Mouse (Mus musculus): ENCODE data around the gene Wnt3.

Wnt3 gene

DNA sequence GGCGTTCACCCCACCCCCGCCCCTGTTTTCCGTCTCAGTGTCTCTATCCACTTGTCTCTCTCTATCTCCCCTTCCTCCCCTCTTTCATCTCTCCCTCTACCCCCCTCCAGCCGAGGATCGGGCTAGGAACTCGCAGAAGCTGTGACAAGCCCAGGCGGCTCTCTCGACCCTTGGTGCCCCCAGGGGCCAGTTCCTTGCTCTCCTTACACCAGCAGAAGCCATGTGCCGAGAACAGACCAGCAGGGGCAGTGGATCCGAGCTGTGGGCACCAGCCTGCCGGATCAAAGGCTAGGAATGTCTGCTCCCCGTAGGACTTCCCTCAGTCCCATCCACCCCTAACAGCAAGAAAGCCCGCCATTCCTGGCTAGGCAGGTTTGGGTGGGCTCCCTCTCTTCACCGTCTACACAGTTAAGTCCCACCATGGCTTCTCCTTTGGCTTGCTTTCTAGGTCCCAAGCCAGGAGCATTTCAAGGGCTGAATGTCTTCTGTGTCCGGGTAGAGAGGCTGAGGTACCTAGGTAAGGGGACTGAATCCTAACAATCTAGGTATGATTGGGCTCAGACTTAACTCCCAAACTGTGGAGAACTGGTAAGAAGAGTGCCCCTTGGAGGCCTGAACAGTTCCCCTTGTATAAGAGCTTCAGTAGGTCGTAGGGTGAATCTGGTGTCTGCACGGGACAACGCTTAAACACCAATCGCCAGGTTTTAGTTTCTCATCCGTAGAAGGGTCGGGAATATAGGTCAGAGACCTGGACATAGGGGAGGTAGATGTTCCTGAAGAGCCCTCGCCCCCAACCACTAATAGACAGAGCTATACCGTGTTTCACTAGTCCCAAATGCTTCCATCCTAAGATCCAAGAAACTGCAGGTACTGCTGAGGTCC, 1.2 kb upstream of the Wnt3 start:
- in situ Hi-C loops (cut with MboI, MseI): no loop called here

DNA sequence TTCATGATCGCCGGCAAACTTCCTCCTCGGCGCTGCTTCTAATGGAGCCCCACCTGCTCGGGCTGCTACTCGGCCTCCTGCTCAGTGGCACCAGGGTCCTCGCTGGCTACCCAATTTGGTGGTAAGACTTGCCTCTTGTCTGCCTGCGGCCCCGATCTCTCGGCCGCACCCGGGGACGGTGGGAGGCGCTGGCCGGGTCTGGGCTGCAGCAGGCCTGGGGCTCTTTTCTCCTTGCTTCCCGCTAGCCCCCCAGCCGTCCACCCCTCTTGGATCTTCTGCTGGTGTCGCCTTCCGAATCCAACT, 229 bp downstream of the Wnt3 start:
- in situ Hi-C loops (cut with MboI, MseI): no loop called here

DNA sequence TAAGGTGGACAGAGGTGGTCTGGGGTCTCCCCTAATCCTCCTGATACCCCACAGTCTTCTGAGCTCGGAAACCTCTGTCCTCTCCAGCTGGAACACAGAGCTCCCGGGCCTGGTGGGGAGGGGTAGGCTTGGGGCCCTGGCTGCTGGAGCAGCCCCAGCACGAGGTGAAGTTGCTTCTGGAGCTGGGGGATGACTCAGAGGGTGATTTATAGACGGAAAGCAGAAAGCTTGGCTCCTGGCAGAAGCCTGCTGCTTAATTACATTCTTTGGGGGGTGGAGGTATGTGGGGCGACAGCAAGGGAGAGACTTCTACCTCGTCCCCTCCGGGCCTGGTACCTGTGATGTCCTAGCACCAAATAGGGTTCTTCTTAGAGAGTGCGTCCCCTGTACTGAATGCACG, 6.2 kb downstream of the Wnt3 start:
- in situ Hi-C loops (cut with MboI, MseI): no loop called here

DNA sequence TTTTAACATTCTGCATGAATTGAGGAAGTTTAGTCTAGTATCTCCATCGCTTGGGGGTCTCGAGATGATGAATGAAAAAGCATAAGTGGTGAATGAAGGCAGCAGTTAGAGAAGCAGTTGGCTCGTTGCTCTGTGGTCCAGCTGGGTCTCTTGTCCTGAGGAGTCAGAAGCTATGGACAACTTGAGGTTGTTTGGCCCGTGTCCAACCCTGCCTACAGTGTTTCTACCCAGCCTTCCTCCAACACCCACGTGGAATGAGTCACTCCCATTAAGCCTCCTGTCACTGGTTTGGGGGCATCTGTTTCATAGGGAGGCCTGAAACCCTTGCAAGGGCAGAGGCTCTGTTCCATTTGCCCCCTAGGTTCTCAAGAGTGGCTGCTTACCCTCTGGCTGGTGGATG, 16.0 kb downstream of the Wnt3 start:
- in situ Hi-C loops (cut with MboI, MseI): no loop called here

DNA sequence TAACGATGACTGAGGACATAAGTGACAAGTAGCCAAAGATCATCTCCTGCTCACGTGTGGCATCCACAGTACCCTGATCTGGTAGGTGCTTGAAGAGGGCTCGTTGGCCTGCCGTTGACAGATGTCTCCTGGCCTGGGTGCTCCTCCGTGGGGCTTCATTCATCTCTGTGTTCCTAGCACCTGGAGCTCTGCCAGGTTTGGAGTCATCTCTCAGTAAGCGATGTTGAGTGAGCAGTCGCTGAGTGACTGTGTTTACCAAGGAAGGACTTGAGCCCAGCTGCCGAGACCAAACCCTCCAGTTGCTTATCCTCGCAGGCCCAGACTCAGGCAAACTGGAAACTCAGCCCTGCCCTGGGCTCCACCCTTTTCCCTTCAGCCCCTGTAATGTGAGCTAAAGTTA, 27.2 kb downstream of the Wnt3 start:
- in situ Hi-C loops (cut with MboI, MseI): no loop called here

DNA sequence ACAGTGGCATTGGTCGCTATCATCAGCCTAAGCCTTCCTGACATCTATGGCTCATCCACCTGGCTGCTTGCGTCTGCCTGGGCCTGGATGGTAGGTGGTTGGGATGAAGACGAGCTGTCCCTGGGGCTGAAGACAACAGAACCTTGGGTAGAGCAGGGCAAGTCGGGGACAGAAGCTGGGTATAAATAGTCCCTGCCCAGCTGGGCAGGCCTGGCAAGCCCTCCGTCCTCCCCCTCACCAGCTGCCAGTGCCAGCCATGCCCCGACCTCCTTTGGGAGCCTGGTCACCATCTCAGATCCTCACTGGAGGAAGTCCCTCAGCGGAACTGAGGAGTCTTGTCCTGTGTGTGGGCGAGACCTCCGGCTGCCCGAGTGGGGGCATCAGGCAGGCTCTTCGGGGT, 30.2 kb downstream of the Wnt3 start:
- in situ Hi-C loops (cut with MboI, MseI): no loop called here

DNA sequence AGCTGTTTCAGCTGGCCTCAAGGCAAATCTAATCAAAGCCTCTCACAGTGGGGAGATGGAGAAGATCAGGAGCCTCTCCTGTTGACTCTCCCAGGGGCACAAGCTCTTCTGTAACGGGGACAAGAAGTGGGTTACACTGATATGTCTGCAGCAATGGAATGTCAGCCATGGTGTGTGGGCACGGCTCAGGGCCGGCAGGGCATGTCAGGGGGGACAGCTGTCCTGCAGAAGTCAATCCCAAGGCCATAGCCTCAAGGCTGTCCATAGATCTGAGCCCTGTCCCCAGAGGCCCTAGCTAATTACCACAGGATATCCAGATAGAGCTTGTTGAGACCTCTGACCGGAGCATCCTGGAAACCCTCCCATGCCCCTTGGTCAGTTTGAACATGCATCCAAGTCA, 30.9 kb downstream of the Wnt3 start:
- in situ Hi-C loops (cut with MboI, MseI): no loop called here

DNA sequence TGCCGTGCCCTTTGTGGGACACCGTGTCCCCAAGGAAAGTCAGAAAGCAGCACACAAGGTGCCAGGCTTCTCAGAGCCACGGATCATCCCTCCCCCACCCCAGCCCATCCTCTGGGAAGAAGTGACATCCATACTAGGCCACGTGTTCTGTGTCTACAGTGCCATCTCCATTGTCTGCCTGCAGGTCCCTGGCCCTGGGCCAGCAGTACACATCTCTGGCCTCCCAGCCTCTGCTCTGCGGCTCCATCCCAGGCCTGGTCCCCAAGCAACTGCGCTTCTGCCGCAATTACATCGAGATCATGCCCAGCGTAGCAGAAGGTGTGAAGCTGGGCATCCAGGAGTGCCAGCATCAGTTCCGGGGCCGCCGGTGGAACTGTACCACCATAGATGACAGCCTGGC, 34.0 kb downstream of the Wnt3 start:
- in situ Hi-C loops (cut with MboI, MseI): no loop called here

DNA sequence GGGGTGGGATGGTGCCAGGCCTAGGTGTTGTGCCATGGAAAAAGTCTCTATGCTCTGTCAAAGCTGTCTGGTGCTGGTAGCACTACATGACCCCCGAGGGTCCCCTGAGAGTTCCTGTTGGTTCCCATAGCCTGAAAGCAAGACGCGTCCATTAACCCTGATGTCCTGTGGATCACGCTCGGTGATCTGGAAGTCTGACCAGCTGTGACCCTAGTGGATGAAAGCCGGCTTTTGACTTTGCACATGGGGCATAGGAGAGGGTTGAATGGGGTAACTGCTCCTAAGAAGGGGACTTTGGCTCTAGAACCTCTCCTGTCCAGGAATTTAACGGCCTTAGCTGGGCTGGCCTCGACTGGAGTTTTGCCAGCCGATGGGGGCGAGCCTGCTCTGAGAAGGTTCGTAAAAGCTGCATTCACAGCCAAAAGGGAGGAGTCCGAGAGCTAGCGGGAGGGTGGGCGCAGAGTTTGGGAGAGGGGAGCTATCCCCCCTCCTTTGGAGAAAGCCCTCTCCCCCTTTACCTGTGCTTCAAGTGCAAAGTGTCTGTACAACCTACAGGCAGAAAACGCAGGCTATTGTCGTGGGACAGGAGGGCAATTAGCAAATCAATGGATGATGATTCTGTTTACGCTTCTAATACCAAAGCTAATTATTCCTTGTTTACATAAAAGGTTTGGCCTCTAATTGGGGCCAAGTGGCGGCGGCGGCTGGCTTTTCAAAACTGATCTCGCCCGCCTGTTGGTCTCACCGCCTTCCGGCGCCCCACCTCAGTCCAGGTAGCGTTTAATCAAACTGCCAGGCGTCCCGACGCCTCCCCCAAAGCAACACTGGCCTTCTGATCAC, 35.0 kb downstream of the Wnt3 start:
- in situ Hi-C loops (cut with MboI, MseI): no loop called here

DNA sequence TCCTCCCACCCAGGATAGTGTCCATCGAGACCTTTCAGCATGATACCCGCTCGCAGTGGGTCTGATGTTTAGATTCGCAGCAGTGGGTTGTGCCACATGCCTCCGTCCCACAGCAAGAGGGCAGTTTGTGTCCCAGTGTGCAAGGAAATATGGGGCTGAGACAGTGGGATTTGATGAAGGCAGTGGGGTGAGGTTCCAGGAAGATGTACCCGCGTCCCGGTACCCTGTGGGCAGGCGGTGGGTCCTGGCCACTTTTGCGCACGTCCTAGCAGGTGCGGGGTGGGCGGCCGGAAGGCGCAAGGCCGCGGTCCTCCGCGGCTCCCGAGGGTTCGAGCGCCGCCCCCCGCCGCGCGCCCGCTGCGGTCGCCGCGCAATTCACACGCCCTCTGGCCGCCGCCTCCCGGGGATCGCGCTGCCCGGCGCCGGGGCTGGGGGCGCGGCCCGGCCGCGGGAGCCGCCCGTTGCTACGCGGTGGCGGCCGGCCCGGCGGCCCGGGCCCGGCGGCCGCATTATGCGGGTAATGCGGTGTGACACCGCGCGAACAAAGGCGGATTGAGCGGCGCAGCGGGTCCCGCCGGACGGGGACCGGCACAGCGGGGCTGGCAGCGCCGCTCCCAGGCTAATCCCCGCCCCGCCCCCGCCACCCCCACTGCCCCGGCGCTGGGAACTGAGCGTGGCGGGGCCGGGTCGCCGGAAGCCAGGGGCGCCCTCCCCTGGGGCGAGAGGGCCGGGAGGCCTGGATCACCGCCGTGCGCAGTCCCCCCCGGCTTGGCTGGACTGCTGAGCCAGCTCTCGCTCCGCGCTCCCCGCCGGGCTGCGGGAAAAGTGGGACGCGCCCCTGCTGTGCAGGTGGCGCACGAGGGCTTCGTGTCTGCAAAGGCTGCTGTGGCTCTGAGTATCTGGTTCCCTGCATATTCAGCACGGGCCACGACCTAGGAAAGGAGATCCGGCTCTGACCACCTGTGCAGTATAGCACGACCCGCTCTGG, 36.0 kb downstream of the Wnt3 start:
- in situ Hi-C loops (cut with MboI, MseI): loop anchor here (10.0 kb wide), 1 partner anchor 835 kb away; no protein-coding TSS in a partner anchor

DNA sequence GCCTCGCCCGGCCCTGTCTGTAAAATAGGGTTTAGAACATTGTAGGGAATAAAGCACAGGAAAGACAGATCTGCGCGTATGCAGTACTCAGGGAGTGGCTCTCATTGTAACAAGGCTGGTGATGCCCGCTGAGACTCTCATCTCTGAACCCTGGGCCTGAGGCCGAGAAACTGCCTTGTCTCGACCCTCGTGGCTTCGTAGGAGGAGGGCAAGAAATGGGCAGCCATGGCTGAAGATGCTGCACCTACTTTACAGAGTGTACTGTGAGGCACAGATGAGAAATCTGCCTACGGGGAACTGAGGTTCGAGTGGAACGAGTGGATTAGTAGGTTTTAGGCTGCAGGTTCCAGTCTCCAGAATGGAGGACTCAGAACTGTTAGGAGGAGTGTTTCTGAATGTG, 36.7 kb downstream of the Wnt3 start:
- in situ Hi-C loops (cut with MboI, MseI): loop anchor here (10.0 kb wide), 1 partner anchor 836 kb away; no protein-coding TSS in a partner anchor

DNA sequence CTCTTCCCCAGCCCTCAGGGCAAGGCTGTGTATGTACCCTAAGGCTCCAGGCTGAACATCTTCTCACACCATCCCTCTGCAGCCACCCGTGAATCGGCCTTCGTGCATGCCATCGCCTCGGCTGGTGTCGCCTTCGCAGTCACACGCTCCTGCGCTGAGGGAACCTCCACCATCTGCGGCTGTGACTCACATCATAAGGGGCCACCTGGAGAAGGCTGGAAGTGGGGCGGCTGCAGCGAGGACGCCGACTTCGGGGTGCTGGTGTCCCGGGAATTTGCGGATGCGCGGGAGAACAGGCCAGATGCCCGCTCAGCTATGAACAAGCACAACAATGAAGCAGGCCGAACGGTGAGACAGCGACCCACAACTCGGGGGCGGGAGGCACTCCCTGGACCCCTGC, 37.3 kb downstream of the Wnt3 start:
- in situ Hi-C loops (cut with MboI, MseI): loop anchor here (10.0 kb wide), 1 partner anchor 836 kb away; no protein-coding TSS in a partner anchor

DNA sequence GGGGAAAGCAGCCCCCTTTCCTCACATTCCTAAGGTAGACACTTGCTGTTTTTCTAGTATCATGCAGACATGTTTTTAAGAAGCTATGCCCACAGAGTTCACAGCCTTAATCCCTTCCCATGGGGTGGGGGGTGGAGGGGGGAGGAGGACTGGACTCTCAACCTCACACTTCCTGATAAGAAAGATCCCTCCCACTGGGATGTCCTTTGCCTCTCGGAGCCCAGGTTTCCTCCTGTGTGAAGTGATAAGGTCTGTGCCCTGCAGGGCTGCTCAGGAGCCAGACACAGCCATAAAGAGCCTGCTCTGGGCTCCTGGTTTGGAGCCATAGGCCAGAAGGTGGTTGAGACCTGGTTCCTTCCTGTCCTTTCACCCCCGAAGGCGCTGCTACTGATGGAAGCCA, 40.9 kb downstream of the Wnt3 start:
- in situ Hi-C loops (cut with MboI, MseI): loop anchor here (10.0 kb wide), 1 partner anchor 840 kb away; no protein-coding TSS in a partner anchor

DNA sequence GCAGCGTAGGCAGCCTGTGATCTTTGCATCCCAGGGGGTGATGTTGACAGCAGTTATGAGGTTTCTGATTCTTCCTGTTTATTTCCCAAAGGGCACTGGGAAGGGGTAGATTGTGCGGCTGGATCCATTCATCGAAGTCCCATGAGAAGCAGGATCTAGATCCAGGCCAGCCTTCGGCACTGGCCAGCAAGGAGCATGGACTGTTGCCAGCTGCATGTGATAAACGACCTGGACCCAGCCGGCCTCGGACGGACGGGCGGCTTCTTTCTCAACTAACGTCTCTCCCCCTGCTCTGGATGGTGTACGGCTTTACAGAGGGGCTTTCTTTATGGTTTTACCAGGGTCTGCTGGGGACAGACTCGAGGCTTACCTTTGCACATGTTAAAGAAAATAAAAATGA, 42.0 kb downstream of the Wnt3 start:
- in situ Hi-C loops (cut with MboI, MseI): loop anchor here (10.0 kb wide), 1 partner anchor 841 kb away; no protein-coding TSS in a partner anchor

DNA sequence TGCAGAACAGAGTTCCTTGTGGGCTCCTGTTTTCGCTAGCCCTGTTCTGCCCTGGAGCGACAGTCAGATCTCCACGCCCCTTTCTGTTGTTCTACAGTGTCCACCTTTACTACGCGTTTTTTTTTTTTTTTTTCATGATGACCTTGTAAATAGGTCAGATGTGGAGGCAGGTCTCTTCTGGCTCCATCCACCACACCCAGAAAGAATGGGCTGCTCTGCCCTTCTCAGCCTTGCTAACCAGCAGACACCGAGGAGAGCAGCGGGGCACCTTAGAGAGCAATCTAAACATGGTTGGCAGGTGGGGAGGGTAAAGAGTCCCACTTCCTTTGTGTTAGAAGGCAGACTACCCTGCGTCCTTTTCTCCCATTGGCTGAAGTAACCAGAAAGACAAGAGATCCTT, 42.8 kb downstream of the Wnt3 start:
- in situ Hi-C loops (cut with MboI, MseI): loop anchor here (10.0 kb wide), 1 partner anchor 842 kb away; no protein-coding TSS in a partner anchor

DNA sequence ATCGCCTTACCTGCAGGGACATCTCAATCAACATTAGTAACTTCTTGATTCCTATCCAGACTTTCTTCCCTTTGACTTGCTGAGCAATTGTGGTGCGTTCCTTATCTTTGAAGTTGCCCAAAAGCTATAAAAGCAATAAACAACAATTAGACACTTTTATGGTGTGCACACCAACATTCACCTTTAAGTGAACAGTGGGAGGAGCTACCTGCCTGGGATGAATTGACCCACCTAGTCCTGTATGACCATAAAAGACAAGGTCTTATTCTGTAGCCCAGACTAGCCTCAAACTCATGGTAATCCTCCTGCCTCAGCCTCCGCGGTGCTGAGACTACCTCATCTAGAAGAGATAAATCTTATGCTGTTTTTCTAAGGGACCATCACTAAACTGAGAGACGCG, 53.3 kb downstream of the Wnt3 start:
- in situ Hi-C loops (cut with MboI, MseI): no loop called here

DNA sequence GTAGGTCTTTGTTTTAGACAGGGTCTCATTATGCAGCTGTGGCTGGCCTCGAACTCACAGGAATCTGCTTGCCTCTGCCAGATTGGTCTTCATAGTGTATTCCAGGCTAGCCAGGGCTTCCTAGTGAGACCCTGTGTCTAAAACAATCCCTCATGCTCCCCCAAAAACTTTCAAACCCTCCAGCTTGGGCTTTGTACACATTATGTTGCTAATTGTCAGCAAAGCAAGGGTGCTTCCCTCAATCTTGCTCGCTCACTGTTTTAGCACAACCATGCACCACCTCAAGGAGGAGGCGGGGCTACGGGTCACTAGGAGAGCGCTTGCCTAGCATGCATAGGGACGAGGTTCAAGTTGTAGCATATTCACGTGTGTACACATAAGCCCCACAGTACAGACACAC, 54.9 kb downstream of the Wnt3 start:
- in situ Hi-C loops (cut with MboI, MseI): no loop called here

DNA sequence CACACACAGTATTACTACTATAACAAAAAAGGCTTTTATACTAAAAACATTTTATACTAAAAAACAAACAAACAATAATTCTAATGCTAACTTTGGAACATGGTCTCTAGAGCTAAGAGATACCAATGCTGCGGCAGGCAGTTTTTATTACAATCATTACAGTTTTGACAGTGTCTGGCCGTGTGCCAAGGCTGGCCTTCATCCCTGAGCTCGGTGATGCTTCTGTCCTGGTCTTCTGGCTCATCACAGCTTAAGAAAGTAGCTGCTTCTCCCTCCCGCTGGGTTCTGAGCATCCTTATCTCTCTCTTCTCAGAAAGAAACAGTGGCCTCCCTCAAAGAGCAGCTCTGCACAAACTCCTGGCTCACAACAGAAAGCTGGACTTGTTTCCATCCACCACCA, 56.0 kb downstream of the Wnt3 start:
- in situ Hi-C loops (cut with MboI, MseI): no loop called here

DNA sequence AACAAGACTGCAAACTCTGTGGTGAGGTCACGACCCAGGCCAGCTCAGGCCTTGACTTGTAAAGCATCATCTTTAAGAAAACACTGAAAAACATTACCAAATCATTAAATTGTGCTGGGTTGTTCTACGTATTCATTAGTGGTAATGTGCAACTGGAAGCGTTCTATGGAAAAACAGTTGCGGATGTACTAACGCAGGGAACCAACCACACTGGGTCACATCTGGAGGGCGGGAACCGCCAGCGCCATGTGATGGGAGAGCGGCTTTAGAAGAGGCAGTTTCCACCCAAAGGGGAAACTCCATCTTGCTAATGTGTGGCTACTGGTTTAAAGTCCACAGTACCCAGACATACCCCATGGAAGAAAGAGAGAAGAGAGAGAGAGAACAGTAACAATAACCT, 56.5 kb downstream of the Wnt3 start:
- in situ Hi-C loops (cut with MboI, MseI): no loop called here

DNA sequence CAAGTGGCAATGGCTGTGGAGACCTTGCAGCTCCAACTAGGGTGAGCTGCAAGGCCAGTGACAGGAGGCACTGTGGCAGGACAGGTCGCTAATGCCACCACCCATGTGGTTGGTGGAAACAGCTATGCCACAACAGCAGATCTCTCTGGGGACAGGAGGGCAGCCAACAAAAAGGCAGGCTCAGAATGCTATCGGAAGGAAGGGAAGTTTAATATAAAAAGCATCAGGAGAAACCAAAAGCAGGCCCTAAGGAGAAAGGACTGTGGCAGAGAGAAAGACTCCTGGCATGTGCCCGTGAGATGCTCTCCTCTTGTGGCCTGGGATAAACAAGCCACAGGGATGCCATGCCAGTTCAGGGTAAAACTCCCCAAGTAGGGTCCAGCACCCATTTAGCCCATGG, 57.8 kb downstream of the Wnt3 start:
- in situ Hi-C loops (cut with MboI, MseI): no loop called here

DNA sequence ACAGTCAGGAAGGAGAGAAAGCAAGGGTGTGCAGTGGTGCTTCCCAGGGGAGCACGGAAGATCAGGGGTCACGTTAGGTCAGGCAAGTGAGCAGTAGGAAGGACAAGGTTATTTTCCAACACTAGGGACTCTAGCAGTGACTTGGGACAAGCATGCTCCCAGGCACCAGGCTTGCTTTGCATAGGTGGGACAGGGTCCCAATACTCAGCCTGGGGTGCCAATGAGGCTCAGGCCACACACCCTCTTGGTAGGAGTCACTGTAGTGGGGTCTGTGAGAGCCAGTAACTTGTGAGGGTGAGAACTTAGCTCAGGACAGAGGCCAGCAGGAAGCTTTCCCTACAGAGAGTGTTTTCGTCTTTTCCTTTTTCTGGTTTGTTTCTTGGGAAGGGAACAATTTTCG, 58.4 kb downstream of the Wnt3 start:
- in situ Hi-C loops (cut with MboI, MseI): no loop called here

DNA sequence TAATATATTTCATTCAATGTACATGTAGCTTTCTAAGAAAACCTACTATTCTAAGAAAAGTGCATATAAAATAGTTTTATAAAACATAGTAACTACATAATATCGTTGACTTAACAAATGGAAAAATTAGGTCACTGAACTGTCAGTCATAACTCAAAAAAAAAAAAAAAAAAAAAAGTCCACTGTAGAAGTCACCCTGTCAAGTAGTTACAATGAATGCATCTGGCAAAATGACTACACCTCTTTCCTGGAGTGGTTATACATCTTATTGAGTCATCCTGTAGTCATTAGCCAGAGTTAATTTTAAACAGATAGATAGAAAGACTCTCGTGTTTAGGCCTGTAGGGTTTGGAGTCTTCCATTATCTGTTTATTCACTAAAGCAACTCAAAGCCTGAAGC, 65.0 kb downstream of the Wnt3 start:
- in situ Hi-C loops (cut with MboI, MseI): no loop called here
